Mouse (Mus musculus) cerebellum, adult 18-20 months (tissue): ENCODE measurements around the gene Sdhaf1.

Source experiments
- DNase-seq, 2 experiments: peaks; one replicate each; pipeline ENCODE4 v3.0.0; 2021

Gene Sdhaf1

DNA sequence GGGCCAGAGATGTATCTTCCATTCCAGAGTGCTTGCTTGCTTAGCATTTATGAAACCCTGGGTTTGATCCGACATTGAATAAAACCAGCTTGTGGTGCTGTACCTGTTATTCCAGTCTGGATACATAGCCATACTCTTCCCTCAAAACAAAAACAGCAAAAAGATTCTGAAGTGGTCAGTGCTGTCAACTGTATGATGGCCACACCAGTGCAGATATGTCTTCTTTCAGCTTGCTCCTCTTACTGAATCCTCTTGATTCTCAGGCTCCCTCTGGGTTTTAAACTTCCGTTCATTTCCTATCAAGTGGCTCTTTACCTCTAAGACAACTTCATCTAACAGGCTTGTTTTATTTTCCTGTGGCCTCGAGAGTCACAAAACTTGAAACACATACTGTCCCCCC is at the start of gene Sdhaf1:
Gene Sdhaf1, minus strand, starts transcription at position 101 of the 400 bp plus-strand sequence.
- DNase-seq, result no peak

DNA sequence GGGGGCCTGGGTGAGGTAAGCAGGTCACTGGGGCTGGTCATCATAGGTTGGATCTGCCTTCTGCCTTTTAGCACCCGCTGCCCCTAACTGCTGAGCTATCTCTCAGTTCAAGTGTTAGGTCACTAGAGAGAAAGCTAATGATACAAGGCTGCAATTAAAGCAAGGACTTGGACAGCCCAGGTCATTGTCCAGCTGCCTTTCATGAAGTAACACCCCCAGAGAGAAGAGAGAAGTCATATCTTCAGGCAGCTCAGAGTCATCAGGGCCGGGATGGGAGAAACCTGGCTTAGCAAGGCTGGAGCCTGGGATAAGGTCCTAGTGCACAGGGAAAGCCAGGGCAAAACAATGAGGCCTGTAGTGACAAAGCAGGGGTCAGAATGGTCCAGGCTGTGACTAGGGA is 43.8 kb upstream of the Sdhaf1 start:
- peak in 1 of 2 experiments; percentile 0 for DNase-seq

DNA sequence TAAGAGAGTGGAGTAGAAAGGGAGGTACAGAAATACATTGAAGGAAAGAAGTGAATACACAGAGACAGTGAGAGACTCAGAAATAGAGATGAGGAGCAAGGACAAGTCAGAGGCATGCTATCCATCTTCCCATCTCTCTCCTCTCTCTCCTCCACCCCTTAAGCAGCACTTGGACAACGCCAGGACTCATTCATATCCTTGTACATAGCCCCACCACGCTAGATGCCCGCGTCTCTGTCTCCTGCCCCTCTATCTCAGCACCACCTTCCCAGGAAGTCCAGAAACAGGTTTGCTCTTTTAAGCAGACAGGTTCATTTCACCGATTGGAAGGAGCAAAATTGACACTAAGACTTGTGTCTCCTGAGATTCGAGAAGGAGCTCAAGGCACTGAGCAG is 39.6 kb upstream of the Sdhaf1 start:
- peak; percentile 11 to 39 for DNase-seq

DNA sequence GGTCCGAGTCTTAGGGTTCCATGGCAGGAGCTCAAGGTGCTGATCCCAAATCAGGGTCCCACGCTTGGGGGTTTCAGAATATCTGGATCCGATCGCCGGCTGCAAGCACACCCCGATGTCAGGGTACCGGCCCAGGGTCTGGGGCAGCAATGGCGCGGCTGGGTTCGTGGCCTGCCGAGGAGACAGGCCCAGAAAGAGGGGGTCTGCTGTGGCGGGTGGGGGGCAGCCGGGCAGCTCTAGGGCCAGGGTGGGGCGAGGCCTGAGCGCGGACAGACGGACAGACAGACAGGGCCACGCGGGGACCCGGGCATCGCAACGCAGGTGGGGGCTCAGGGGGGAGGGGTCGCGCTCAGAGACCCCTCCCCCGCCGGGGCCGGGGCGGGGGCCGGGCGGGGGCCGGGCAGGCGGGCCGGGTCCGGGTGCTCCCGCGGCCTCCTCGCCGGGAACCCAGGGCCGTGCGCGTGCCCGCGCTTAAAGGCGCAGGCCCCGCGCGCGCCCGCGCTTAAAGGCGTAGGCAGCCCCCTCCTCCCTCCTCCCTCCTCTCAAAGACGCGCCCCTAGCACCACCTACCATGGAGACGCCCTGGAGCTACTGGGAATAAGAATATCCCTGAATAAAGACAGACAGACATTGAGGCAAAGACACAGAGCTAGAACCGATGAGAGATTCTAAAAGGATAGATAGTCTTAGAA is 39.1 kb upstream of the Sdhaf1 start, which contains the start of gene Lrfn3:
Gene Lrfn3, minus strand, starts transcription at position 121 of the 692 bp plus-strand sequence.
- peak; percentile 75 to 84 for DNase-seq

DNA sequence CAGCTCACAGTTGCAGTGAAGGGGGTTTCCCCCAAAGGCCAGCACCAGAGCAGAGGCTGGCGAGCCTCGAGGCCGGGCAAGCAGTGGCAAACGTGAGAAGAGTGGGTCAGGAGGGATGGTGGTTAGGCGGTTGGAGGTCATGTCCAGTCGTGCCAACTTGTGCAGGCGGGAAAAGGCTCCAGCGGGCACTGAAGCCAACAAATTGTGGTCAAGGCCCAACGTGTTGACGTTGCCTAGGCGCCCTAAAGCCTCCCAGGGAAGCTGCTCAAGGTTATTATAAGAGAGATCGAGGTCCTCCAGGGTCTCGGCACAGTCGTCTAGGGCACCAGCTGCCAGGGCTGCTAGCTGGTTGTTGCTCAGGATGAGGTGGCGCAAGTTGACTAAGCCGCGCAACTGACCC is 36.3 kb upstream of the Sdhaf1 start:
- peak in 1 of 2 experiments; percentile 10 for DNase-seq

DNA sequence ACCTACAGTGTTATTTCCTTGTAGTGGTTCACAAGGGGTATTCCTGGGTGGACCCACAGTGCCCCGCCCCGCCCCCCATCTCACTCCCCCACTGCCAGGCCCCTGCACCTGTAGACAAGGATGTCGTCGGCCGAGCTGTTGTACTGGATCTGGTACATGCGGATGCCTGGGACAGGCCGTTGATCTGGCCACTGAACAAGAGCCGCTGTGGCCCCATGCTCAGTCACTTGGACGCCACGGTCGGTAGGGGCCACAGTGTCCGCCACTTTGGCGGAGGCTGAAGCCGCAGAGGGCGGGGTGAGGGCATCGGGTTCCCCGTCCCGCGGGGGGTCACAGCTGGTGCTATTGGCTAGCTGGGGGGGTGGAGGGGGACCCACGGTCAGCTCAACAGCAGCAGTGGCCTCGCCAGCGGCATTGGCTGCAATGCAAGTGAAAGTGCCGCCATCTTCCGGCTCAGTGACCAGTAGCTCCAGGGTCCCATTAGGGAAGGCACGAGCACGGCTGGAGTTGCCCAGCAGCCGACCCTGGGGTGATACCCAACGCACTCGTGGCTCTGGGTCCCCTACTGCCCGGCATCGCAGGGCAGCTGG is 35.7 kb upstream of the Sdhaf1 start:
- DNase-seq, result peak; percentile 14 to 19

DNA sequence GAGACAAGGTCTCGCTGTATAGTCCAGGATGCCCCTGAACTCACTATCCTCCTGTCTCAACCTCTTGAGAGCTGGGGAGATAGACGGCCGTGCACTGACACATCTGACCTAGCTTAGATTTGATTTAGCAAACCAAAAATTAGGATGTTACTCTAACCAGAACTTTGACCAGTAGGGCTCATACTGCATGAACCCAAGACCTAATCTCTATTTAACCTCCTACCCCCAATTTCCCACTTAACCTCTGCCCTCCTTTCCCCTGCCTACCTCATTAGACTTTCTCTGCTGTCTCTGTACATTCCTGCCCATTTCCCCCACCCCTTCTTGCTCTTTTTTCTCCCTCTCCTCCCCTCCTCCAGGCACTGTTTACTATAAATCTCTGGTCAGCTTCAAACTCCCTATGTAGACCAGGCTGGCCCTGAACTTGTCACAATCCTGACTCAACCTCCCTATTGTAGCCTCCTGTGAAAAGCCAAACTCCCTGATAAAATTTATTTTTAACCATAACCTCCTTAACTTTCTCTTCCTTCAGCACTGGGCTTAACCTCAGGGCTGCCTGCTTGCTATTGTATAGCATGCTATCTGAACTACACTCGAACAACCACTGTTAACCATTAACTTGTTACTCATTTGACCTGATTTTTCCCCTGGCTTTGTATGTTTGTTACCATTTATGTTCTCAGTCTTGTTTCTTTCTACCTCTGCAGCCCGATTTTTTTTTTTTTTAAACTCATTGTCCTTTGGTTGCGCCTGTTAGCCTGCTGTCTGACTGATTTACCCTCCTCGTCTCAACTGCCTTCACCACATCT is 34.9 kb upstream of the Sdhaf1 start:
- DNase-seq, result peak in 1 of 2 experiments; percentile 1

DNA sequence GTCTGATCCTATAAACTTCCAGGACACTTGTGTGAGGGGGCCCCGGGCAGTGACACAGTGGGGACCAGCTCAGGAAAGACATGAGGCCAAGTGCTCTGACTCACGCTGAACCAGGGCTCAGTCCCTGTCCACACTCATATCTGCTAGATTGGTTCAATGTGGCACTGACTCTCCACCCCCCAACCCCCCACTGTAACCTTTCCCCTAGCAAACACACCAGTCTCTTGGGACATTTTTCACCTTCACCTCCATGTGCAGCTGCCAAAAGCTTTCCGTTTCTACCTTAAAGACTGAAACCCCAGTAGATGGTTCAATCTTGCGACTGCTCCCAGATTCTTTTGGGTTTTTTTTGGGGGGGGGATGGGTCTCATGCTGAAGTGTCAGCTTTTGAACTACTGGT is 30.4 kb upstream of the Sdhaf1 start:
- peak in 1 of 2 experiments; percentile 8 for DNase-seq

DNA sequence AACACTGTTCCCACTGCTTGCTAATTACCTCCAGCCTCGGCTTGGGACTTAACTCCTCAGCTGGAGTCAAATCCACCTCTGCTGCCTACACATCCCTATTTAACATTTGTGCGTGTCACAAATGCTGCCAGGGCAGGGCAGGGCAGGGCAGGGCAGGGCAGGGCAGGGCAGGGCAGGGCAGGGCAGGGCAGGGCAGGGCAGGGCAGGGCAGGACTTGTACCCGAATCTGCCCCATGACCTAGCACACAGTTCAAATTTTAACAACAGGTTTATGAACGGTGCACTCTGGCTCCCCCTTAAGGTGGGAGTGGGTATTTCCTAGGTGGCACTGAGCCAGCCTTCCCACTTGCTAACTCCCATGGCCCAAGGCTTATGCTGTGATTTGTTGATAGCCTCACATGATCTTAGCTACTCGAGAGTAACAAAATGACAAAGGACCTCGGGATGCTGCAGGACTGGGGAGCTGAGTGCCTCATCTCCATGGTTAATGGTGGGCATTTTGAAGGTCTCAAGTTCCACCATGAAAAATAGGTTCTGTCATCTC is 29.7 kb upstream of the Sdhaf1 start:
- peak; percentile 68 to 80 for DNase-seq

DNA sequence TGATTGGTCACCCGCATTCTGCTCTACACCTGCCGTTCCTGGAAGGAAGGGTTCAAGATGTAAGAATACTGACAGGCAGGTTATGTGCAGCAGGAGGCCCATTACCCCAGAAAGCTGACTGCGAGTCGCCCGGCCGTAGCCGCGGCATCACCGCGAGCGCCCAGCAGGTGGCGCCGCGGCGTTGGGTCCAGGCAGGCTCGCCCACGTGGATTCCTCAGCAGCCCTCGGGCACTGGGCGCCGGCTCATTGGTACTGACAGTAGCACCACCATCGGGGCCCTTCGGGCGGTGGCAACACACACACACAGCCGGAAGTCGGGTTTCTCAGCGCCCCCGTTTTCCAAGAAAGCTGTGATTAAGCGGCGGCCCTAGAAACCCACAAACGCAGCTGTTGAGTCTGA is 24.1 kb upstream of the Sdhaf1 start:
- peak; percentile 79 to 93 for DNase-seq

DNA sequence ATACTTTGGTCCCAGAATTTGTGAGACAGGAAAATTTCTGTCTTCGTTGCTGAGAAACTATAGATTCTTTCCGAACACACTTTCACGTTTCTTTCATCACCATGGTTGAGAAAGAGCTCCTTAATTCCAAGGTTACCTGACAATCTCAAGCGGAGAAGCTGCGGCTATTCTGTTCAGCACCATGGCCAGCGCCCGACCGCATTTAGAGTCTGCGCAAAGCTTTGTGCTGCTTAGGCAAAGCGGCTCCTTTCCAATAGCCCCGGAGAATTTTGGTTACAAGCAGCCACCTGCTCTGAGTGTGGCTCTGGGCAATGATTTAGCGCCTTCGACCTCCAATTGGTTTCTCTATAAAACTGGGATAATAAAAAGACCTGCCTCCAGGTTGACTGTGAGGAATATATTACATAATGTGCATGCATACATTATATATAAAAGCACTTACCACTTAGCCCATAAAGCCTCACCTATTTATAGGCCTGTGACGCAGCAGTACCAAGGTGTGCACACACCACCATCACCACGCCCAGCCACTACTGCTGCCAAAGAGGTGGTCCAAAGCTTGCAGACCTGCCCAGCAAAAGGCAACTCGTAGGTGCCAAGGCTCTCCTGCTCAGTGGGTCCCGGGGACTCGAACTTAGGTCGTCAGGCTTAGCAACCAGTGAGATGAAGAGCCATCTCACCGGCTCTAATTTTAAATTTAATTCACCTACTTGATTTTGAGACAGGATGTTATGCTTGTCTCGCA is 23.1 kb upstream of the Sdhaf1 start:
- DNase-seq, result peak; percentile 12 to 16

DNA sequence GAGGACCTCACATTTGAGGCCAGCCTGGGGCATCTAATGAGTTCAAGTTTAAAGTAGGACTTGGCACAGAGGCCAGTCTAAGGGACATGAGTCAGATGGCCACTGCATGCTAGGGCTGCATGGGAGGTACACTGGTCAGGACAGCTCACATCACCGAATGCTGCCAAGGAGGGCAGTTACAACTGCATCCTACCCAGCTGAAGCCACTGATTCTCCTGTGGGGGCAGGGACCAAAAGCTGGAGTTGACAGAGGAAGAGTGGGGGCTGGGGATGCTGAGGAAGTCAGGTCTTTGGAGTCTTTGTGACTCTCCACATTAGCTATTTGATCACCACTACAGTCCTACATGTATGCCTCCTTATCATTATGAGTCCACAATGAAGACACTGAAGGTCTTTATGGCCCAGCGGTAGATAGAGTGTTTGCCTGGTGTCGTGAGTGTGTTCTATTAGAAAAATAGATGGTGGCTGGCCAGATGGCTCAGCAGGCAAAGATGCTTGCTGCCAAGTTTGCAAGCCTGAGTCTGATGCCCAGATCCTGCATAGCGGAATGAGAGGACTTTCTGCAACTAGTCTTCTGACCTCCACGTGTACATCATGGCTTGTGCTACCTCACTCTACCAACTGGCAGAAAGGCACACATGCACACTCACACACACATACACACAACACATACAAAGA is 15.9 kb upstream of the Sdhaf1 start:
- peak; percentile 74 to 78 for DNase-seq

DNA sequence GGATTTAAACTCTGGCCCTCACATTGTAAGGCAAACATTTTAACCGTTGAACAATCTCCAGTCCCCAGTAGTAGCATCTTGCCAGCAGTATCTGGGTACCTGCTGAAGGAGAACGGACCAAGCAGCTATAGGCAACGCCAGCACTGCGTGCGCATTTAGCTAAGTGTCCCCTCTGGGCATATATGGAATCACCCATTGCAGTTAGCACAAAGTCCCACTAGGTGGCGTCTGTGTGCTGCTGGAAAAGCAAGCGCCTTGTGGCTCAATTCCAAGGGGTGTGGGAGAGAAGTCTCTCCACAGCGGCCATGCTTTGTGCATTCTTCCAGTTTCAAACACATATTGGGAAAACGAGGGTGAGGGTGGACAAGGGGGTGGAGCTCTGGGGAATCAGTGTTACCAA is 12.7 kb upstream of the Sdhaf1 start:
- peak; percentile 90 to 94 for DNase-seq

DNA sequence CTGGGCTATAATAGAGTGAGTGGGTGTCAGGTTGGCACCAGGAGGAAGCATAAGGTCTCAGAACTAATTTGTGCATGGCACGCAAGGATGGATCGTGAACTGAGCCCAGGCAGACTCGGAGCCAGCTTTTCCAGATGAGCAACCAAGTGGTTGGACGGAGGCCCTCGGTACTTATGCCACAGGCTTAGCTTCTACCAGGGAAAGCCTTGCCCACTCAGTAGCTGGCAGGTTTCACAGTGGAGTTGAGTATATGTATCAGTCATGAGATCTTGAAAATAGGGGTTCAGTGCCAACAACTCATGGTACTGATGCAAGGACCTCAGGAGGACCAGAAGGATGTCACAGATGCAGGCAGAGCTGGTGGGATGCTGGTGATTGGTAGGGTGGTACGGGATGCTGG is 12.0 kb upstream of the Sdhaf1 start:
- no peak for DNase-seq

DNA sequence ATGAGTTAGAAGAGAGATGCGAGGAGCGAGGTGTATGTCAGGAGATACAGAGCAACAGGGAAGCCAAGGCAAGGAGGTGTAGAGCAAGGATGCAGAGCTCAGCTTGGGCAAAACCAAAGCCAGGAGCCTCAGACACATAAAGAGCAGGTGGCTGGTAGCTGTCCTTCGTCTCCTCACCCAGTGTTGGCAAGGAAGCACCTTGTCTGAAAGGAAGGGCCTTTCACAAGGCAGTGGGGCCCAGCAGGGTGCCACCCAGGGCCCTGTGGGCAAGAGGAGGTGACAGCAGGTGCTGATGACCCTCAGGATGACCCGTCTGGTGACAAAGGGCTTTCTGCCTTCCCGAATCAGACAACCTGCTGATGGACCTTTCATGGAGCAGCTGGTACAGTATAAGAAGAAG is 10.9 kb upstream of the Sdhaf1 start:
- DNase-seq, result peak in 1 of 2 experiments; percentile 52

DNA sequence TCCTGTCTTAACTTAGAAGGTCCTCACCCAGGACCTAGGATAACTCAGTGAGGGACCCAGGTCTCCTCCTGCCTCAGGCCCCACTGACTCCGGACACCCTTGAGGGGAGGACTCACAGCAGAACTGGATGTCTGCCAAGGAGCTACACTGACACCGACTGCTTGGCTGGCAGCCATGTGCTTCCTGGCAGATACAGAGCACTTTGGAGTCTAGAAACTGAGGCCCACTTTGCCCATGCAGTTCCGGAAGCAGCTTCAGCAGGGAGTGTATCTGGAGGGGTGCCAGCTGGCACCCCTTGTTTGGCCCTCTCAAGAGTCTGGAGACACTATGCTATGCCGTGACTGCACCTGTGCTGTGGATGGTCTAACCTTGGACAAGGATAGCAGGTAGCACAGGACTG is 9.7 kb upstream of the Sdhaf1 start:
- DNase-seq, result peak; percentile 83 to 88

DNA sequence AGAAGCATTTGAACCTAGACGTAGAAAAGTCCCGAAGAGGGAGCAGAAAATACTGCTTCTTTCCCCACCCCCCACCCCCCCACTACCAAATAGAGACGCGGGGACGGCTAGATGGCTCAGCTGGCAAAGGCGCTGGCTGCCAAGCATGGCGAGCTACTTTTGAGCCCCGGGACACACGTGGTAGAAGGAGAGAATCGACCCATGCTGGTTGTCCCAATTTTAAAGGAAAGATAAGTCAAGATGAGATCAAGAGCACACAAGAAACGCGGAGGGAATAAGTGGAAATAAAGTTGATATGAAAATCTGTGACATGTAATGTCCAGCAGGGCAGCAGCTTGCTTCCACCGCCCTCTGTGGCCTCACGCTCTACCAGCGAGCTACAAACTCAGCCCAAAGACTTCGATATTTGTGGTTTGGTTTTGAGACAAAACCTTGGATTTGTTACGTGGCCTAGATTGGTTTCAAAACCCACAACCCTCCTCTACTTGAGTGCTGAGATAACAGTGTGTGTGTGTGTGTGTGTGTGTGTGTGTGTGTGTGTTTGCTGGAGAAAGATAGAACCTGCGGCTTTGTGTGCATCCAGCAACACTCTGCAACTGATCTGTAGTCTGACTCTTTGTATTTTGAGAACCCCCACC is 9.0 kb upstream of the Sdhaf1 start:
- peak in 1 of 2 experiments; percentile 56 for DNase-seq

DNA sequence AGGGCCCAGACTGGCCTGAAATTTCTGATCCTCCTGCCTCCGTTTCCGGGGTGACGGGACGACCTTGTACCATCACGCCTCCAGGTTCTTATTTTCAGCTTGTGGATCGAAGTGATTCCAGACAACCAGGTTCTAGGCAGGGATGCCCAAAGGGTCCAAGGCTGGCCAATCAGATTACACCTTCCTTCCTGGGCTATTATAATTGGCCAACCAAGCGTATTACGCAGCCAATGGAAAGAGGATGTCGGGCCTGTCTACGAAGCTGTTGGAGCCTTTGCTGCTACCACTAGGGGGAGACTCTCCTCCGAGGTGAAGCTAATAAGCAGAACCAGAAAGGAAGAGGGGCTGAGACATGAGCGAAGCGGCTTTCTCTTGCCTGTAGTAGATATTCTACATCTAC is 8.2 kb upstream of the Sdhaf1 start:
- peak; percentile 90 to 97 for DNase-seq

DNA sequence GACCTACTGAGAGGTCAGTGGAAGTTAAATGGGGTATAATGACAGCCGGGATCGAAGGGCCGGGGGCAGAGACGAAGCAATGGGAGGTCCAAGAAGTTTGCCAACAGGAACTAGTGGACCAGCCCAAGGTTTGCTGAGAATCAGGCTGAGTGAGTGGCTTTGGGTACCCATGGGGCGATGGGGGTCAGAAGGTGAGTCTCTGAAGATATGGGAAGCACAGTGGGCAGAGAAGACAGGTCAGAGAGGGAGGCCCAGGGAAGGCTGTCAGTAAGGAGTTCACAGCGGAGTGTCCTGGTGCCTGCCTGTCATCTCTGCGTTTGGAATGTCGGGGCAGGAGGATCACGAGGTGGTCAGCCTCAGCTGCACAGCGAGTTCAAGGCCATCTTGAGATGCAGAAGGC is 4.7 kb upstream of the Sdhaf1 start:
- DNase-seq, result no peak

DNA sequence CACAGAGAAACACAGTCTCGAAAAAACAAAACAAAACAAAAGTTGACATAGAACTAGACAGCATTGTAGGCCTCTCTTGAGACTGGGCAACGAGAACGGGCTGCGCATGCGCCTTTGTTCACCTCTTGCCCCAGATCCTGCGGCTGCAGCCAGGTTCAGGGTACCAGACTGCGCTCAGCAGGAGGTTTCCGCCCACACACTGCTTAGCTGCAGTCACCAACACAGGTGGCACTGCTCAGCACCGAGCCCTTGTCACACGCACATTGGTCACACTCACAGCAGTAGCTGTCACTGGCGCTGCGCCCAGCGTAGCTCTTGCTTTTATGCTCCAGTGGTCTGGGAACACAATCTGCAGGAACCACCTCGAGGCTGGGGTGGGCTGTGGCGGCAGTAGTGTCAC is 3.4 kb upstream of the Sdhaf1 start:
- DNase-seq, result peak; percentile 96 to 97

DNA sequence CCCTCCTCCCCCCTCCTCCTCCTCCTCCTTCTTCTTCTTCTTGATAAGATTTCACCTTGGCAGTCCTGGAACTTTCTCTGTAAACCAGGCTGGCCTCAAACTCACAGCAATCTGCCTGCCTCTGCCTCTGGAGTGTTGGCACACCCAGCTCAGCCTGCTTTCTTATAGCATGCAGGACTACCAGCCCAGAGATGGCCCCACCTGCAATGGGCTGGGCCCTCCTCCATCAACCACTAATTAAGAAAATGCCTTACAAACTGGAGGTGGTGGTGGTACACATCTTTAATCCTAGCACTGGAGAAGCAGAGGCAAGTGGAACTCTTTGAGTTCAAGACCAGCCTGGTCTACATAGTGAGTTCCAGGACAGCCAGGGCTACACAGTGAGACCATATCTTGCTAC is 2.7 kb upstream of the Sdhaf1 start:
- peak in 1 of 2 experiments; percentile 26 for DNase-seq

DNA sequence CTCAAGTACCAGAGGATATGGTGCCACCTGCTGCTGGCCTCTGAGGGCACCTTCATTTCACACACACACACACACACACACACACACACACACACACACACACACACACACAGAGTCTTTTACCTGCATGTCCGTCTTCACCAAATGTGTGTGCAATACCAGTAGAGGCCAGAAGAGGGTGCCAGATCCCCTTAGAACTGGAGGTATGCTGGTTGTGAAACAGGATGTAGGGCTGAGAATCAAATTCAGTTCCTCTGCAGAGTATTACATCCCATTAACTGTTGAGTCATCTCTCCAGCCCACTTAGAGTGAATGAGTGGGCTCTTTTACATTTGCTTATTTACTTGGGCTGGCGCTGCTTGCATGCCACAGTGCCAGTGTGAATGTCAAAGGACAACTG is 1.7 kb upstream of the Sdhaf1 start:
- no peak for DNase-seq
